Mouse (Mus musculus) adrenal gland, adult 8-10 months (tissue): ENCODE measurements around the gene Rin3. TPM values are rescaled to one million over a fixed set of nuclear protein-coding genes. Genes with fewer than 3 reads are reported as not detected.

Experiments
- DNase-seq: peaks from one replicate; pipeline ENCODE4 v3.0.0; 2022
- total RNA-seq, 4 experiments: library from RNA; stranded (reverse); gene quantifications; 2 replicates each; pipeline ENCODE4 v1.2.4; 2022

The Rin3 gene
- total RNA-seq, 4 experiments from 2014 or later: 11.3 to 18.2 (median 14.0) TPM

GRCm38 (mm10) chr12:102424456-102424855 is 141.6 kb downstream of the Rin3 start:
- DNase-seq: no peak

DNA sequence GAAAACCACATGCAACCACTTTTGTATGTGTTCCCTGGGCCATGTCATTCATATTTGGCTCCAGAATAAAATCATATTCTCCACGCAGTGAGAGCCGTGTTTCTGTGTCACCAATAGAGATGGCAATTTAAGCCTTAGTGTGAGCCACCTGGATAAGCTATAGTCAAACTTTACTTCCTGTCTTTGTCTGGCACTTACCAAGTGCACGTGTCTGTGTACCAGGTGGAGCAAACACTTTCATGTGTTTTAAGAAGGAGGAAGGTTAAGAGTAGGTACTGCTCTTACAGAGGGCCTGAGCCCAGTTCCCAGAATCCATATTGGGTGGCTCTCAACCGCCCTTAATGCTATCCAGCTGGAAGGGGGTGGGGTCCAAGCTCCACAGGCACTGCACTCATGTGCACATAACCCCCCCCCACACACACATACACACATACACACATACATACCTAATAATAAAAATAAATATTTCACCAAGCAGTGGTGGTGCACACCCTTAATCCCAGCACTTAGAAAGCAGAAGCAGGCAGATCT is 142.3 kb downstream of the Rin3 start:
- no peak for DNase-seq

DNA sequence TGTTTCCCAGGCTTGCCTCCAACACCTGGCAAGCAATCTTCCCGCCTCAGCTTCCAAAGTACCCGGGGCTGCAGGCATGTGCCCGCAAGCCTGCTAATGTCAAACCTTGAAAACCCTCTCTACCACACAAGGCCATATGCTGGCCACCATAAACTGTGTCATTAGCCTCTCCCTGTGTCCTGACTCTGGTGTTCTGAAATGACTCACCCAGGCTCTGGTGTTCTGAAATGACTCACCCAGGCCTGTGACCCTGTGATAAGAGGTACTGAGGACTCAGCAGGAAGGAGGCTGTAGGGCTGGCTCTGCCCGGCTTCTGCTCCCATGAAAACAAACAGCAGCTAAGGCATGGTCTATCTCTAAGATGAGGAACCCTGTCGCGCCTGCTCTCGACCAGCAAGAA is 143.4 kb downstream of the Rin3 start:
- DNase-seq: peak; percentile 71

GRCm38 (mm10) chr12:102429656-102430055 is 146.8 kb downstream of the Rin3 start:
- no peak for DNase-seq

GRCm38 (mm10) chr12:102430228-102430627 is 147.4 kb downstream of the Rin3 start:
- no peak for DNase-seq

GRCm38 (mm10) chr12:102432238-102432637 is 149.4 kb downstream of the Rin3 start:
- peak; percentile 67 for DNase-seq

- DNase-seq: no peak
These were observed 151.3 kb downstream of the Rin3 start for GRCm38 (mm10) chr12:102434107-102434506.

DNA sequence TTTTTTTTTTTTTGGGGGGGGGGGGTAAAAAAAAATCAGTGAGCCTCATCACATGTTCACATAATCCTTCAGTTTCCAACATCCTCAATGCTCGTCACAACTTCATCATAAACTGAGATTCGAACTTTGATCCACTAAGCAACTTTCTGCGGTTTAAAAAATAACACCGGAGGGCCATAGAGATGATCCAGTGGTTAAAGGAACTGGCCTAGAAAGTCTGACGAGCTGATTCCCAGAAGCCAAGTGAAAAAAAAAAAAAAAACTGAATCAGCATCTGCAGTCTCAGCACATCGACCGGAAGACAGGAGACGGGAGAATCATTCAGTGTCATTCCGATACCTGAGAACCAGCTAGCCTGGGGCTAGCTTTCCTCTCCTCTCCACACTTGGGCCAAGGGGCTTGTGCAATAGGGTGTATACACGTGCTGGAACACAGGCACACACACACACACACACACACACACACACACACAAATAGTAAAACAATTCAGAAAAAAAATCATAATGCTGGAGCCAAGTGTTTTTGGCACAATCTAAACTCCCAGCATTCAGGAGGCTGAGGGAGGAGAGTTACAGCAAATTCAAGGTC is 154.2 kb downstream of the Rin3 start:
- no peak for DNase-seq

DNA sequence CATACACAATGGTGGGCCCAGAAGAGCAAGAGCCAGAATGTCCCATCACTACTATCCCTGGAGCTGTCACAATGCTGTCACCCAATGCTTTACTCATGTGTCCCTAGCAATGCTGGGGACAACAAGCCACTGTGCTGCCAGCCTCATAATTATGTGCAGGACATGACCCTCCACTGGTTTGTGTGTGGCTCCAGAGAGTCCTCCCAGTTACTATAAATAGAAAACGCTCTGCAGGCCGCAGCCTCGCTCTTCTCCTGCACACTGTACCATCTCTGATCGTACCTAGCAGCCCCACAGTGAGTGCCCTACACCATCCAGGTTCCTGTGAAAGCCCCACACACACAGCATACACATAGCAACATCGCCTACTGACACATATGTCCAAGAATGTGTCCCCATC is 155.1 kb downstream of the Rin3 start:
- DNase-seq: no peak

GRCm38 (mm10) chr12:102438983-102439631 is 156.3 kb downstream of the Rin3 start:
- no peak for DNase-seq

GRCm38 (mm10) chr12:102439632-102440023 is 156.8 kb downstream of the Rin3 start, which contains the start of gene Lgmn:
Lgmn (minus strand) TSS chr12:102439813.
- peak; percentile 97 for DNase-seq

Other genes starting within 250 kb of the Rin3 start
- gene Slc24a4, start 154.3 kb upstream of the Rin3 start, total RNA-seq: 1 to 10 TPM in 2 of 4 experiments, under 1 TPM in 2; 0.86 to 1.7 (median 1.3) TPM
- 100 to 1,000 TPM; 135 to 148 (median 141) TPM for gene Lgmn, start 156.8 kb downstream of the Rin3 start, total RNA-seq
- 10 to 100 TPM; 37.1 to 48.4 (median 40.7) TPM for gene Golga5, start 186.1 kb downstream of the Rin3 start, total RNA-seq